Mouse (Mus musculus) layer of hippocampus, adult 18-20 months (tissue): ENCODE measurements at regions not wholly inside any gene's neighbourhood (a gene's known extent, or its start where the extent isn't known, plus 50 kb on each side); places are given as distances from the start of the nearest gene placed in this dataset.

Experiments
- DNase-seq, 2 experiments: peaks; one replicate each; pipeline ENCODE4 v3.0.0; 2022; ENCODE audit warnings: low spot score in 2 of 2

DNA sequence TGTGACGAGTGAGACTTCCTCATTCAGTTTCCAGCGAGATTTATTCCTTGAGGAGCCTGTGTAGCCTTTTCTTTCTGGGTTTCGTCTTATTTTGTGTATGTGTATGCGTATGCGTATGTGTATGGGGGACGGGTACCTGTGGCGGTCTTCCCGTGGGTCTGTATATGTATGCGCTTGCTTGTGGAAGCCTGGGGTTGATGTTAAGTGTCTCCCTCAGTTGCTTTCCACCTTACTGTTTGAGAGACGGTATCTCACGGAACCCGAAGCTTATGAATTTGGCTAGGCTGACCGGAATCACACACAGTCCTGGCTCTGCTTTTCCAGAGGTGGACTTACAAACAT lies 87.1 kb downstream of the Ankrd50 start:
- no peak for DNase-seq

DNA sequence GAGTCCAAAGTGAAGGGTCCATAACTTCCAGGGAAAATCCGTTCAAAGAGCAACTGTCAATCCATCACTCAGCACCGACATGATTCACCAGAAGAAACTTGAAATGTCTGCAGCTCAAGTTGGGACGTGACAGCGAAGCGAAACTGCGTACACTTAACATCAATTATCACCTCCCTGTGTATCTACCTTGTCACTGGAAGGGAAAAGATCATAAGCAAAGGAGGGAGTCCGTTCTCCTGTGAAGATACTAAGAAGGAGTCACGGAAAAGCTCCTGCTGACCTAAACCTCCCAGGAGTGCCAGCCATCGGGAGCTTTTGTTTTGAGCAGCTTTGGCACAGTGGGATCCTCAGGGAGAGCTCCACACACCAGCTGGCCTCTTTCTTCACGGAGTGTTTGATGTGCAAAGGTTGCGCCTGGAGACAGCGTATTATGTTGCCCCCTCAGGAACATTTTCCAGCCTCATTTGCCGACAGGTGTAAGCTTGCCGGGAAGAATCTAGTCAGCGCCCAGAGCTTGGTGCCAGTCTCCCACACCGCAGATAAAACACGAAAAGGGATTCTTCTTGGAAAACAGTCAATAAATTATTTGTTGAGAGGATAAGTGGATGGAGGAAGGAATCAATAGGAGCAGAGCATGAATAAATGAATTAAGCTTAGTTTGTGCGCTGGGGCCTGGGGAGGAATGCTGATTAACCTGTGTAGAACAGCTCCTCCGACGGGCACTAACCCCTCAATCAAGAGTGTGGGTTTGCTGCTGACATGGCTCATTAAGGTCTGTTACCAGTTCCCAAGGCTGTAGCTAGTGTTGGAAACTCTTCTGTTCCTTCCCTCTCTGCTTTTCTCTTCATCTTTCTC lies 87.7 kb downstream of the Ankrd50 start:
- DNase-seq, result no peak

DNA sequence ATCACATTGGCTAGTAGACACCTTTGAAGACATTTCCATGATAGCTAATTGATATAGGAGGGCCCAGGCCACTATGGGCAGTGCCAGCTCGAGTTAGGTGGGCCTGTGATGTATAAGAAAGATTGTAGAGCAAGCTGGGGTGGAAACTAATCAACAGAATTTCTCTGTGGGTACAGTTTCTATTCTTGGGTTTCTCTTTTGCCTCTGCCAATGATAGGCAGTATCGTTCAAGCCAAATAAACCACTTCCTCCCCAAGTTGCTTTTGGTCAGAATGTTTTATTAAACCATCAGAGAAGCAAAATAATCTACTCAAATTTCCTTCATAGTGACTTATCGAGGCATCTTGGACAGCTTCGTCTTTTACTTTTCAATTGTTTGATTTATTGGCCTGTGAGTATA lies 90.3 kb downstream of the Ankrd50 start:
- DNase-seq, result no peak

DNA sequence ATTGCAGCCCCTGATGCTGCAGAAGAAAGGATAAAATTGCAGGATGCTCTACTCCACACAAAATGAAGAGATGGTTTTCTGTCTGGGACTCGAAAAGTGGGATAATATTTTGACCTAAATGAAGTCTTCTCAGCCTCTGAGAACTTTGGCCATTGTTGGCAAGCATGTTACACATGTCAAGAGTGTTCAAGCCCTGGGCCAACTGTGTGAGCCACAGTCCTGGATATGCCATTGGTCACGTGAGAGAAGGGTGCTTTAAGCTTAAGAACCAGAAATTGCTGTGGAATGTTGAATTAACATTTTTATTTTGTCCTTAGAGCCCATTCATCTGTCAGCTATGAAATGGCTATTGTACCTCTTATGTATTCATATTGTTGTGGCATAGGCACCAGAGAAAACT lies 95.0 kb downstream of the Ankrd50 start:
- no peak for DNase-seq

DNA sequence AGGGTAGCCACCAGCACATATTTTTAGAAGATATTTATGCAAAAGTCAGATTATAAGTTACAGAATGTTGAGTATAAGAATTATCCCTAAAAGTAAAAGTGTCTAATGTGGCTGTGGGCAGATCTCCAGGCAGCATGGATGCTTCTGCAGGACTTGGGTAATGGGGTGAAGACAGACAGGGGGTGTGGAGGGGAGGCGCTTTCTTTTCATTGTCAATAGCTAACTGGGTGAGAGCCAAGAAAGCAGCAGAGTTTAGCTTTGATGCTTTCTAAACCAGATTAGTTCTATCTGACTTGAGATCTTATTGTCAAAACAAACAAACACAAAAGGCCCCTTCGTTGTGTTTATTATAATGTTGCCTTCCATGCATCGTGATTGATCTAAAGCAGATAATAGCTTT lies 95.7 kb downstream of the Ankrd50 start:
- DNase-seq, result no peak

DNA sequence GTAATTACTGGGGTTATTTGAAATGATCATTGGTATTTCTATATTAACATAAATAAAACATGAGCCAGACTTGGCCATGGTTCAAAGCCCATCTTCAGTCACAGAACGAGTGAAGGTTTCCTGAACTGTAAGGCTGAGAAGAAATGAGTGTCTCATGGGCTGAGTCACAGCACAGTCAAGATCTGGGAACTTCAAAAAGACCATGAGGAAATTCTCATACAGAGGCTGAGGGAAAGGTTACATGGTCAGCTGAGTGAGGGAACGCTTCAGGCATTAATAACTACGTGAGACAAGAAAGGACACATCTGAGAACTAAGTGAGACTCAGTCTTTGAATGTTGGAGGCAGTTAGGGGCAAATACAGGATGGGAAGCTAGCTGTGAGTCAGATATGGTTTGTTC lies 101.9 kb downstream of the Ankrd50 start:
- no peak for DNase-seq

DNA sequence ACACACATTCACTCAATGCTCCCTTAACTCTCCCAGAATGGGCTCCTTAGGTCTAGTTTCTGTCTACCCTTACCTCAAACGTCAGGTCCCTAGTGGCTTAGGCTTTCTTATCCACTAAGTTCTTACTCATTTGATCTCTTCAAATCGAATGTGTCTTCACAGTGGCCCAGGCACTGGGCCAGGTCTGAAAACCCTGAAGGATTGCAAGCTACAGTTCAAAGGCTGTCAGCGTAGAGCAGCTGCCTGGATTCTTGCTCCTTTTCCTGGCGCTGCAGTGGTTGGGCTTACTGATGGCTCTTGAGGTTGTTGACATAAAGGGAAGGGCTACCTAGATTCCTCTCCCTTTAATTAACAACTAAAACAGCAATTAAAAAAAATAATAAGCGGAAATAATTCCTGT lies 103.0 kb downstream of the Ankrd50 start:
- DNase-seq, result no peak

DNA sequence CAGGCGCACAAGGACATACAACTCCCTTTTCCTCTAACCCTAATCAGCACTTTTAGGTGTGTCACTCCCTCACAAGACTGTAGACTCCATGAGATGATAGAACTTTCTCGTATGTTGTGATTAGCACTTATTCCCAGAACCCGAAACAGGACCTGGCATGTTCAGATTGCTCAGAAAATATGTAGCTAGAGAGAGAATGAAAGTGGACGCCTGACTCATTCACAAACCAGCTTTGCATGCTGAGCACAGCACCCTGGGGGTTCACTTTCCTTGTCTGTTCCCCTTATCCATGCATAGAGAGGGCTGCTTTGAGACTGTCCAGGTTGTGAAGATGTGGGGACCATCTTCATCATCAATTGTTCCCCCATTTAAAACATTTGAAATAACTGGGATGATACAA lies 111.0 kb downstream of the Ankrd50 start:
- DNase-seq, result no peak

DNA sequence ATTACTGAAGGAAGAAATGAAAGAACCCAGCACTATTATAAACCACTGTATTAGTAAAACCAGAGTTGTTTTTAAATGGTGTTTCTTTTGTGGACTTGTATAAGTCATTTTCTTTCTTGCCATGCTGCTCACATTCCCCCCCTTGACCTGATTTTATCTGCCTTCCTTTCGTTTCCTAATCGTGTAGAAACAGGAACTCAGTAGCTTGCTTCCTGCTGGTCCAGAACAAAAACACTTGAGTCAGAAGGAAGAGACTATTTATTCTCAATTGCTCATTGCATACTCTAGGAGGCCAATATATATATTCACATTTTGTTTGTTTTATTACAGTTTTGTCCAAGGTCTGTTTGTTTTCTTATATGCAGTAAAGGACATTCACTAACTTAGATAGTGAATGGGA lies 112.9 kb downstream of the Ankrd50 start:
- no peak for DNase-seq

DNA sequence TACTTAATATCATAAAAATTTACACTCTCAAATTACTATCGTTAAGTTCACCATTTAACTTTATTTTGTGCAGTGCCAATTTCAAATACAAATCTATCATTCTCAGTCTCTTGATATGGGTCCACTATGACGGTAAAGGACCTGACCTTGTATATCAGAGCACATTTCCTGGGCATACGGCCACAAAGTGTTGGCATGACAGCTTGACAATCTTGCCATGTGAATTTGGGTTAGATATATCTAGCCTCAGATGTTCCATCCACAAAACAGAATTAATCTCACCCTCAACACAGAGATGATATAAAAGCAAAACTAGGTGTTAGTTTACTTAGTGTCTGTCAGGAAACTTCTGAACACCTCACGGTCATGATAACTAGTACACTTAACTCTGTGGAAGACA lies 120.8 kb downstream of the Ankrd50 start:
- no peak for DNase-seq

DNA sequence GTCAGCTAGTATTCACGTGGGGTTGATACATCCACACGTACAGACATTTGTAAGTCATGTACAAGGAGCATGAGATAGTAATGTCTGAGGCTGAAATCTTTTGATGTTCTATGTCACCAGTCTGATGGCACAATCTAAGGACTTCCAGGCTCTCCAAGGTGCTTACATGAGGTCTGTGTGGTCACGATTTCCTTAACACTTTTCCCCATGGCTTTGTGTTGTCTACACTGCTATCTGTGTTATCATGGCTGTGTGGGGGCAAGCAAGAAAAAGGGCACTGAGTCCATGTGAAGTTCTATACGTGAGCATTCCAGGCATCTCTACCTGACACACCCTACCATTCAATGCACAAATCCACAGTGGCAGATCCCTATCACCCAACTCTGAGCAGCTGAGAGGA lies 123.2 kb downstream of the Ankrd50 start:
- DNase-seq, result no peak

DNA sequence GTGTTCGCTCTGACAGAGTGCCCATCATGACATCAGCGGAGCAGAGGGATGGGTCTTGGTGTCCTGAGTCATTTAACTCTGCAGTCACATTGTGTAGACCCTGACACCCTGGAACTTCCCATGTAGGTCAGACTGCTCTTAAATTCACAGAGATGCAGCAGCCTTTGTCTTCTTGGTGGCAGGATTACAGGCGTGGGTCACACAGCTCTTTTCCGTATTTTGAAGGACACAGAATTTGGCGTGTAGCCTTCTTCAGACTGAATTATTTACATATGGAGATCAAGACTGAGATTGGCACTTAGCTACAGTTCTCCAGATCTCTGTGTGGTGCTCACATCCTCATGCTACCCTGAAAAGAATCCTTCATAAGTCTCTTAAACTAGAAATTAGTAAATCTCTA lies 123.7 kb downstream of the Ankrd50 start:
- DNase-seq, result no peak

DNA sequence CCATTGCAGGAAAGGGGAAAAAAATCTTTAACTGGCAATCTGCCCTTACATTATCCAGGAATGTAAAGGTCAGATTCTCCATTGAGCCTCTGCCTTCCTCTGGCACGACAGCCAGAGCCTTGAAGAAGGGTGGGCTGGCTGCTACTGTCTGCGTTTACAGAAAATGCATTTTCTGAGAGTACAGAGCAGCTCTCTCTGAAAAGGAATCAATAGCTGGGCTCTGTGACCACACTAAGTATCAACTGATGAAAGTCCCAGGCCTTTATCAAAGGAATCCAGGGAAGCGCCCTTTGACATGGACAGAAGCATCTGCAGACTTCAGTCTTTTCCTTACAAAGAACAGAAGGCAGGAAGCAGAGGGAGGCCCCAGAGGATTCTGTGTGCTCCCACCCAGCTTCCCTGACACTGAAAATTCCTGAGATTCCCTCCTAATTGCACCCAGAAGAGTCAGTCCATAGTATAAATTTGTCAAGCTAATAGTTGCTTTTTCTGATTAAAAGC lies 124.2 kb downstream of the Ankrd50 start:
- no peak for DNase-seq

DNA sequence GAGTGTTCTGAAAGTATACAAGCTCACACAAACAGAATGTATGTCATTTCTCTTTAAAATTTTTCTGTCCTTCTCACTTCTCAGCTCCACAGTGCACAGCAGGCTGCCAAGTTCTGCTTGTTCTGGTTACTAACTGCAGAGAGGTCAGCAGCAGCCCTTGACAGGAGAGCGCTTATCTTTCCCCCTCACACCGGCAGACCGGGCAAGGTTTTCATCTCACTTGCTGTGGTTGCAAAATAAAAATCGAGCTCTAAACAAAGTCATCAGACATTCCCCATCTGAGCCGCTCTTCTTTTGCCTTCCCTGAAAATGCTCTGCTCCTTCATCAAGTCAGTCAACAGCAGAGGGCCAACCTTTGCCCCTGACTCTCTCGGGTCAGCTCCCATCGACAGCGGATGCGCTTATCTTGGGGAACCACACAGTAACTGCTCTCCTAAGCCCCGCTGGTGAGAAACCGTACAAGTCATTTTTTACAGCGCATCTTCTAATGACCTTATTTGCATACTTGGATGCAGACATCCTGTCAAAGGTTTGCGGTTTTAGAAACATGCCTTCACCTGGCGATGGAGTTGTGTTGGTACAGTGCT lies 126.6 kb downstream of the Ankrd50 start:
- no peak for DNase-seq

DNA sequence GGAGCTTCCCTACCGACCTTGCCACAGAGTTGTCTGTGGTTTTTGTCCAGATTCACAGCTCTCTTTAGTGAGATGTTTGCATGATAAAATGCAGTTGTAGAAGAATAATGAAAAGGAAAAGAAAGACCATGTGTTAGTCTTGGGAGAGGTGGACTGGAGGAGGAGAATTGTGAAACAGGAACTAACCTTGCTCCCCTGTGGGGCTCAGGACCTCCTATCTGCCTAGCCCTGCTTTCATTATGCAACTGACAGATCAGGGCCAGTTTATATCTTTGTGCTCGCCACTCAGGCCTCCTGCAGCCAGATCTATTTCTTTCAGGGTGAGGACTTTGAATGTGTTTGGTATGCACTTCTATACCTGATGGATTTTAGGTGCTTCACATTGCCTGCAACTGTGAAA lies 140.4 kb downstream of the Ankrd50 start:
- no peak for DNase-seq

DNA sequence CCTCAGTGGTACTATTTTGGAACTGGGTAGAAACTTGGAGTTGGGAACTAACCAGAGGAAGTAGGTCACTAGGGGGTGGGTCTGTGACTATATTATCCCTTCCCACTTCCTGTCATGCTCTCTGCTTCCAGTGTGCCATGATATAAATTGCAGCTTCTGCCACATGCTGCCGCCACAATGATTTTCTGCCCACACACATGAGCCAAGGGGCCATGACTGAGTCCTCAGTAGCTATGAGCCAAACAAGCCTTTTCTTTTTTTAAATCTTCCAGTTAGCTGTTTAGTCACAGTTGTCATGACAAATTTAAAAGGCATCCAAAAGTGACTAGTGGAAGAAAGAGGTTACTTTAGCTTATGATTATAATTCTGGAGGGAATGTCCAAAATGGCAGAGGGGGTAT lies 143.0 kb downstream of the Ankrd50 start:
- DNase-seq, result no peak

DNA sequence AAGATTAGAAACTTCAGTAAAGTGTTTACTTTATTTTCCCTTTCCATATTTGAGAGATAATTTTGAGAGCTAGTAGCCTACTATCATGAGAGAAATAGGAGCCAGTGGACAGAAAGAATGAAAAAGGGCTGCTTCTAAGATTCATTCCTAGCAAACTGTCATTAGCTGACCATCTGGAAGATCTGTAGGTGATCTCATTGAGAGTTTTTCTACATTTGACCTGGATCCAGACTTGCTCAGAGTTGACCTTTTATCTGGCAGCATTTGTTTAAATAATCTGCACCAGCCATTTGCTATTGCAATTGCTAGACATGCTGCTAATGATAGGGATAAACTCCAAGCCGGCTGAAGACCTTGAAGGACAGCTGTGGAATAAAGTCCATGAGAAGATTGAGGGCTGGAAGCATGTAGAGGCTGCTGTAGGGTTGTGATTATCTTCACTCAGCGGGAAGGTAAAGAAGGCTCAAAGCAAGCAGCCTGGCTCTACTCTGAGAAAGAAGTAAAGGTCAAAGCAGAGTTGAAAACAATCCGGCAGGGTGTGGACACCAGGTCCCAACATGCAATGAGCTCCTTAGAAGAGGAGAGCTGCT lies 151.2 kb downstream of the Ankrd50 start:
- no peak for DNase-seq

DNA sequence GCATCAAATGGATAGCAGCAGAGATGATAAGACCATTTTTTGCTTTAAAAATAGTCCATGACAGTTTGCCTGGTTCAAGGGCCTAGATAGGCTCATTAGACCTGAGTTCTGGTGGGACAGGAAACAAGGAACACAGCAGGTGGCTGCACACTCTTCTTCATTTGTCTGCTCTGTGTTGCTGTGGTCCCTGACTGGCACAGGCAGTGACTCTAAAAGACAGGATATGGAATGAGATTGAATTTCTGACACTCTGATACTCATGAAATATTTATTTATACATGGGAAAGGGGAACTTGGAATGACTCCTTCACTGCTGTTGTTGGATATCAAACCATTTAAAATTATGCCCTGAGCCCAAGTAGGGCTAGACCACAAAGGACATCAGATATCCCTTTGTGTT lies 153.5 kb downstream of the Ankrd50 start:
- no peak for DNase-seq

DNA sequence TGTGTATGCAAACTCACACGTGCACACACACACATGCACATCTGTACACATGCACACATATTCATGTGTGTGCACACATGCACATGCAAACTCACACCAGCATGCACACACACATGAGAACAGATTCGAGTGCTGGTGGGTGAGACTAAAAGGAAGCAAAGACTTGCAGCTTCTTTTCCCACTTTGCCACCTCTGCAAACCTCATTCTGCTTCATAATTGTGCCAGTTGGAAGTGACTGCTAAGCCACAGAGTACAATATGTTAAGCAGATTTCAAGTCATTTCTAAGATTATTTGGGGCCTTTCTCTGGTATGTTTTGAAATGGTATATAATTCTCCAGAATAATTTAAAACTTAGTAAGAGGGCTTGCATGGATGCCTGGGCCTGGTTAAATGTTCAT lies 157.4 kb downstream of the Ankrd50 start:
- DNase-seq, result no peak

DNA sequence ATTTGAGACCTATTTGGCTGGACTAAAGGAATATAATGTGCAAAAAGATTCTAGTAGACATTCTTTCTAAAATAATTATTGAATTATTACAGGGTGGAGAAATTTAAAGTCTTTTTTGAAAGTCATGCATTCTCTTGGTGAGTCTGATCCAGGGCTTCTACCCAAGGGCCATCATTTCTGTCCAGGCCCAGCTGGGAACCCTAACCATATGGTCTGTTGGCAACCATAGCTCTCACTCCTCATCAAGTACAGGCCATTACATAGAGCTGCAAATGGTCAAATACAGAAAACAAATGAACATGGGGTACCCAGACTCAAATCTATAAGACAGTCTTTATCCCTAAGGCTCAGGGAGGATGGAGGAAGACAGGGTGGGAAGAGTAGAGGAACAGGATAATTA lies 158.4 kb downstream of the Ankrd50 start:
- no peak for DNase-seq

DNA sequence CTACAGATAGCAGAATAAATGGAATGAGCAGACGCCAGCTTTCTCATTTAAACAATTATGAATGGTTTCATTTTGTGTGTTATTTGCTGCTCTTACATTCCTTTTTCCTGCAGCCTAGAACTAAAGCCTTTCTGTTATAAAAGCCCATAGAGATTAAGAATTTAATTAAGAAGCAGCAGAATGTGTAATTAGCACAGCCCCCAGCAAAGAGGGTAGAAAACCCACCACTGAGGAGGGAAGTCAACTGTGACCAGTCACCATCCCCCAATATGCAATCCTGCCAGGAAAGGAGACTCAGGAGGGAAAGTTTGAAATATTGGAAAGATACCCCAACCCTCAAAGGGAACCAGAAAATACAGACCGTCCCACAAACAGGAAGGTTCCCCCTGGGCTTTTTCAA lies 160.0 kb downstream of the Ankrd50 start:
- DNase-seq, result no peak

DNA sequence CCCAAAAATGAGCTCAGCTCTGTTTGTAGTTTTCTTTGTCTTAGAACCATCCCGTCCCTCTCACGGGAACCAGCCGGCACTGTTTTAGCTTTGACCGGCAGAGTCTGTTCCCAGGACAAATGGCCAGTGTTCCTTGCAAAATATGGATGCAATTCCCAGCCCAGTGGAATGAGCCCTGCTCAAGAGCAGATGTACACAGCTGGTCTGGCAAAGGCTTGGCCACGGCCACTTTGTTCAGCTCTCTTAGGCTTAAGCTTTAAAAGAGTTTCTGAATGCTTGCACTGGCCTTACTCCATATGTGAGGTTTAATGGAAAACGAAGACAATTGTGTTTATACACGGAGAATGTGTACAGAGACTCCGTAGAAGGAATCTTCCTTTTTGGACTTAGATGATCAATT lies 162.2 kb downstream of the Ankrd50 start:
- DNase-seq, result no peak

DNA sequence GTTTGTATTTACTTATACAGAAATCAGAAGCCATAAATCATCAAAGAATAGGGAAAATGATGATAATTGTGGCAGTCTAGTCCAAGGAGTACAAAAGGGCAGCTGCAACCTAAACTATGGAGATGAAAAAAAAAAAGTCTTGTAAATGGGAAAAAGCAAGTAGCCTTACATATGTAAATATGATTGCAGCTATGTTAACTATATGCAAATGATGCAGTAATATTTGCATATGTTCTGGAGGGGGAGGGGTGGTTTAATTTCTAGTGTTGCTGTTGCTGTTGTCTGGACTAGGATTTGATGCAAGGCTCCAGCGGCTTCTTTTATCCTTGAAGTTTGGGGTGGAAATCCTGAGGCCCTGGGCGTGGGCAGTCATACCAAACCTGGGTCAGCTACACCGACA lies 163.0 kb downstream of the Ankrd50 start:
- DNase-seq, result no peak
